Mouse (Mus musculus) heart, postnatal 0 days (tissue): Measurements from ENCODE around the gene Pdp2. TPM values are rescaled to one million over a fixed set of nuclear protein-coding genes. Genes with fewer than 3 reads are reported as not detected.

Source experiments
- ATAC-seq: fragments of 200-750 bp; cut with Nextera tagmentation; 2 replicates; pipeline ENCODE4 v1.8.0; 2017; ENCODE audit warnings: low read depth, moderate number of reproducible peaks, moderate library complexity; ENCODE audit not compliant: insufficient read depth
- DNase-seq: peaks from one replicate; pipeline ENCODE4 v3.0.0-alpha.2; 2016; ENCODE audit warnings: low spot score
- H3K27ac ChIP-seq: fragments of 300-500 bp; sonication (generic); 2 replicates; pipeline ENCODE4 v1.5.1; 2014; ENCODE audit warnings: low read depth, mild to moderate bottlenecking
- H3K27me3 ChIP-seq: fragments of 300-500 bp; sonication (generic); 2 replicates; pipeline ENCODE4 v1.6.1; 2014; ENCODE audit warnings: low read length, mixed read lengths; ENCODE audit not compliant: control insufficient read depth, insufficient read depth
- H3K36me3 ChIP-seq: fragments of 300-500 bp; sonication (generic); replicated peaks from 2 replicates; pipeline ENCODE4 v1.6.1; 2014; ENCODE audit warnings: low read length, mixed read lengths; ENCODE audit not compliant: control insufficient read depth, insufficient read depth
- H3K4me1 ChIP-seq: fragments of 300-500 bp; sonication (generic); 2 replicates; pipeline ENCODE4 v1.6.1; 2014; ENCODE audit warnings: antibody characterized with exemption; ENCODE audit not compliant: control insufficient read depth, insufficient read depth
- H3K4me2 ChIP-seq: fragments of 300-500 bp; sonication (generic); 2 replicates; pipeline ENCODE4 v1.6.1; 2014; ENCODE audit warnings: low read depth, mild to moderate bottlenecking, low read length, moderate library complexity
- H3K4me3 ChIP-seq: fragments of 300-500 bp; sonication (generic); 2 replicates; pipeline ENCODE4 v1.5.1; 2014; ENCODE audit warnings: low read depth, low read length
- H3K9ac ChIP-seq: fragments of 300-500 bp; sonication (generic); replicated peaks from 2 replicates; pipeline ENCODE4 v1.6.1; 2014; ENCODE audit warnings: low read depth, low read length, mixed read lengths
- H3K9me3 ChIP-seq: fragments of 300-500 bp; sonication (generic); replicated peaks from 2 replicates; pipeline ENCODE4 v1.6.1; 2016; ENCODE audit warnings: low read length; ENCODE audit not compliant: control insufficient read depth
- CTCF ChIP-seq: IDR thresholded peaks from 2 replicates; pipeline ENCODE4 v1.5.1; 2016; ENCODE audit warnings: antibody characterized with exemption, control low read depth, low read depth
- EP300 ChIP-seq: IDR thresholded peaks from 2 replicates; pipeline ENCODE4 v1.6.1; 2016; ENCODE audit warnings: antibody characterized with exemption, low read depth
- WGBS: fragments of 180-500 bp; shearing (Covaris S2); extraction: QIAGEN DNeasy Blood & Tissue Kit; methylation state at CpG from one replicate; pipeline ENCODE4 v1.1.7; 2014; 5-methylcytosine and 5-hydroxymethylcytosine counted together
- polyA plus RNA-seq: library from polyadenylated mRNA; unstranded; fragments of >200 nt; fragmentation: Nextera tagmentation; extraction: Ambion mirVana; gene quantifications from 2 replicates; pipeline ENCODE4 v1.2.1, GENCODE M21; 2015
- total RNA-seq: library from RNA; depleted of rRNA; stranded (reverse); fragments of >200 nt; gene quantifications from 2 replicates; pipeline ENCODE4 v1.2.3, GENCODE M21; 2014; ENCODE audit warnings: low replicate concordance

The Pdp2 gene
- total and polyA plus RNA-seq, 2 experiments from 2014 or later = 4.0 to 5.7 TPM

DNA sequence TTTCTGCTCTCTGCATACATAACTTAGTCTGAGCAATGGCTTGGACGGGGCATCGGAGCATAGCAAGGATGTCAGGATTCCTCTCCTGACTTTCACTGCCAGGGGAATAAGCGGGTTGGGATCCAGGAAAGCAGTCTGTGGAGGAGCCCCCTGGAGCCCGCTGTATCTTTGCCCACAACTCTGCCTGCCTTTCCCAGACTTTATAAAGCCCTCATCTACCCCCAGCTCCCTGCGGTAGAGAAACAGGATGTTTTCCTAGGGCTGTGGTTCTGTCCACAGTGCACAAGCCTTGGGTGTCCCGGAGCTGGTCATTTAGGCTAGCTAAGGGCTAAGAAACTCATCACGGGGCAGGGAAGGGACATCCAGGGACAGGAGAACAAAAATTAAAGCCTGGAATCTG, 10.1 kb downstream of the Pdp2 start:
- Histone ChIP-seq H3K4me2 (peak overlapping the region; percentile 57; the same call in 1 of the 2 replicates), H3K4me3 (no peak overlapping the region), H3K27me3 (no peaks in the 10 kb centered on the region), H3K9me3 (no peaks in the 10 kb centered on the region), H3K36me3 (no peaks in the 10 kb centered on the region), H3K27ac (no peak overlapping the region), H3K4me1 (peaks cover 19% of the 10 kb centered on the region), H3K9ac (no peak overlapping the region)
- 33% methylated on average over 7 of the region's 7 CpGs for WGBS
- DNase-seq (no peak), ATAC-seq (no peak)
- TF ChIP-seq EP300 = no peak
- TF ChIP-seq CTCF = no peak

- H3K4me1 ChIP-seq = peaks cover 25% of the 10 kb centered on the region
- no peak overlapping the region for H3K27ac ChIP-seq
- 0% methylated on average over 12 of the region's 12 CpGs for WGBS
- H3K27me3 ChIP-seq = no peaks in the 10 kb centered on the region
- ATAC-seq (no peak), DNase-seq (no peak)
- peak overlapping the region; percentile 21; the same call in 1 of the 2 replicates for H3K4me3 ChIP-seq
- H3K4me2 ChIP-seq = peak overlapping the region; percentile 57
- H3K36me3 ChIP-seq = no peaks in the 10 kb centered on the region
- H3K9ac ChIP-seq = peak overlapping the region; percentile 26; the same call in 1 of the 2 replicates
- no peaks in the 10 kb centered on the region for H3K9me3 ChIP-seq
- TF ChIP-seq EP300 (no peak), CTCF (no peak)
Observed at GRCm38 (mm10) chr8:104601941-104602371, 10.7 kb downstream of the Pdp2 start.

DNA sequence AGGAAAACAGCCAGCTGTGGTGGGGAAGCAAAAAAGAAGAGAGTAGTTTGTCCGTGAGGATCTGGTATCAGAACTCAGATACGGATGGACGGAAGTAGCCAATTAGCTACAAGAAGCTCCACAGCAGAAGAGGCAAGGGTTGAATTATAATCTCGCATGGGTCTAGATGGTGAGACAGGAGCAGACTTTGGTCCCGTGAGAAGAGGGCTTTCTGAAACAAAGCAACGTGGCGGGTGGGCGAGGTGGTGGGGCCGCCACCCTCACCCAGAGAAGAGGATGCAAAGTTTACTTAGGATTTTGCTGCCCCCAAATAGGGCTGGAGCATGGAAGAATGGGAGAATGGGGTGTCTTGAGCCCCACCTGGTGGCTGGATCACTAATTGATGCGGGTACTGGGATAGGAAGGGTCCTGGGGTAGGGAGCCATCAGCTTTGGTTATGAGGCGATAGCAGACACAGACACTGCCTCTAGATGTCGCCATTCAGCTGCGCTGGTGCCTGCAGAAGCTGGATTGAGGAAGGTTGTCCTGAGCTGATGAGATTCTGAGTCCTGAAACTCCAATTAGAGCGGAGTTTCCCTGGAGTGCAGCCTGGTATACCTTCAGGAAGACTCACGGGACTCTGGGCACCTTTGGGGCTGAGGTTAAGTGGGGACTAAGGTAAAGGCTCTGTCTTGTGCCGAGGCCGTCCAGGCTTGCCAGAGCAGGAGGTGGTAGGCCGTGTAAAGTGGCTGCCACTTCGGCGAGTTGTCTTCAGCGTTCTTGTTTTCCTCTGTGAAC, 11.4 kb downstream of the Pdp2 start:
- WGBS = 13% methylated on average over 21 of the region's 21 CpGs
- H3K4me3 ChIP-seq = peak overlapping the region; percentile 21
- ATAC-seq (peak; percentile 89), DNase-seq (peak; percentile 97)
- peak overlapping the region; percentile 26; the same call in 1 of the 2 replicates for H3K9ac ChIP-seq
- peak overlapping the region; percentile 57 for H3K4me2 ChIP-seq
- TF ChIP-seq CTCF (peak; percentile 99), EP300 (no peak)
- peaks cover 32% of the 10 kb centered on the region for H3K4me1 ChIP-seq
- H3K9me3 ChIP-seq = no peaks in the 10 kb centered on the region
- H3K27me3 ChIP-seq = no peaks in the 10 kb centered on the region
- H3K36me3 ChIP-seq = no peaks in the 10 kb centered on the region
- H3K27ac ChIP-seq = peak overlapping the region; percentile 71

DNA sequence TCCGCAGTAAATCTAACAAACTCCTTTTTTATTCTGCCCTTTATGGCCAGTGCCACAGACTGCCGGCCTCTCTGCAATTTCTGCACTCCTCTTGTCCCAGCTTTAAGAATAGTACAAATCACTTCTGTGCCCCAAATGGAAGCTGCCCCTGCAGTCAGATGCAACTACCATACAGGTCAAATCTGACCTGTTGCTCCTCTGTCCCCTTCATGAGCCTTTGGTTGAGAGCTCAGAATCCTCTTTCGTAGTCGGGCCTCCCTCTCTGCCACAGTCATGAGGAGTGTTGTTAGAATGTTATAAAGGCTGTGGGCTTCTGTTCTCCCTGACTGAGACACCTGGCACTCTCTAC, 12.0 kb downstream of the Pdp2 start:
- Histone ChIP-seq H3K4me2 (peak overlapping the region; percentile 12; the same call in 1 of the 2 replicates), H3K9ac (0 out of 2 replicates have a peak overlapping the region, but pooled peaks have one; percentile 20), H3K4me1 (peaks cover 38% of the 10 kb centered on the region), H3K27me3 (no peaks in the 10 kb centered on the region), H3K4me3 (no peak overlapping the region), H3K9me3 (no peaks in the 10 kb centered on the region), H3K27ac (peak overlapping the region; percentile 71), H3K36me3 (no peaks in the 10 kb centered on the region)
- WGBS = 36% methylated on average over 4 of the region's 4 CpGs
- ATAC-seq (no peak), DNase-seq (no peak)
- TF ChIP-seq CTCF (no peak), EP300 (no peak)

DNA sequence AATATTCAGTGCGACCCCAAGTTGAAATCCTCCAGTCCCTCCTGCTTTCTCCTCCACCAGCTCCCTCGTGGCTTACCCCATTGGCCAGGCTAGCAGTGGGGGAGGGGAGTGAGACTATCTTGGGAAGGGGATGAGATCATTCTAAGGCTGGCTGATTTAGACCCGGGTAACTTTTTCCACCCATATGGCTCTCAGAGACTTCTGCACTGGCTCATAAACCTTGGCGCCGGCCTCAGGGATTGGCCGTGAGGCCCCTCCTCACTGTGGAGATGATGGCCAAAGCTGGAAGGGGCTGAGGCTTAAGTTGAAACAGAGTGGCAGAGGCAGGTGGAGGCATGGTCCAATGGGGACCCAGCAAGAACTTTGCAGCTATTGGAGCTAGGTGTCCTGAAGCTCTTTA, 15.1 kb downstream of the Pdp2 start:
- TF ChIP-seq CTCF (no peak), EP300 (no peak)
- H3K9ac ChIP-seq = 0 out of 2 replicates have a peak overlapping the region, but pooled peaks have one; percentile 5
- H3K9me3 ChIP-seq = no peaks in the 10 kb centered on the region
- H3K36me3 ChIP-seq = no peaks in the 10 kb centered on the region
- WGBS = 6% methylated on average over 6 of the region's 6 CpGs
- no peaks in the 10 kb centered on the region for H3K27me3 ChIP-seq
- H3K4me2 ChIP-seq = no peak overlapping the region
- DNase-seq (peak; percentile 66), ATAC-seq (peak; percentile 9)
- no peak overlapping the region for H3K4me3 ChIP-seq
- H3K4me1 ChIP-seq = peaks cover 58% of the 10 kb centered on the region
- H3K27ac ChIP-seq = peak overlapping the region; percentile 91

GRCm38 (mm10) chr8:104607944-104608343, 16.7 kb downstream of the Pdp2 start:
- TF ChIP-seq CTCF (peak; percentile 31; the same call in 1 of the 2 replicates), EP300 (peak; percentile 75; the same call in 1 of the 2 replicates)
- 34% methylated on average over 2 of the region's 2 CpGs for WGBS
- Histone ChIP-seq H3K4me2 (peak overlapping the region; percentile 38; the same call in 1 of the 2 replicates), H3K4me1 (peaks cover 74% of the 10 kb centered on the region), H3K4me3 (no peak overlapping the region), H3K27ac (peak overlapping the region; percentile 91), H3K9ac (no peak overlapping the region), H3K9me3 (no peaks in the 10 kb centered on the region), H3K36me3 (no peaks in the 10 kb centered on the region), H3K27me3 (no peaks in the 10 kb centered on the region)
- DNase-seq (no peak), ATAC-seq (0 out of 2 replicates have a peak, but pooled peaks have one; percentile 18)
